Mouse (Mus musculus): ENCODE data around the gene Fam107b.

The Fam107b gene

DNA sequence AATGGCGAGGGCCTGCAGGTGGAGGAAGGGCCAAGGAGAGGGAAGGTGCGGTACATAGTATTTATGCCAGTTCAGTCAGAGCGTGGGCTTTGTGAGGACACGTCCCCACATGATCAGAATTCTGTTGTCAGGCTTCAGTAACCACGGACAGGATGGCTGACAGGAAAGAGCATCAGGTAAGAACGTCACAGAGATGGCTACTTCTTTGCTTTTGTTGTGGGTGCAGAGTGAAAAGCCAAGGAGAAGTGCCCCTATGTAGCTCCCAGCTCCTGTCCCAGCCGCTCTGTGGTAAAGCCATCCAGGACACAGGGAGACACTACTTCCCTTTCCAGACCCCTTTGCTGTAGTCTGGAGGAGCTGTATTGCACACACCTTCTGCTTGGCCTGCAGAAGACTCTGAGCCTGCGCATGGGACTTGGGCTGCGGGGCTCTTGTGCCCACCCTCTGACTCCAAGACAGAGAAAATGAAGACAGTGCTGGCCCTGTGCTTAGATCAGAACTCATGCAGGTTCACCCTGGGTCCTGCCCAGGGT is 199.6 kb downstream of the Fam107b start:
- no peak for DNase-seq (ENCODE audit: inconsistent age in 2 of 2, low spot score in 1 of 2)

DNA sequence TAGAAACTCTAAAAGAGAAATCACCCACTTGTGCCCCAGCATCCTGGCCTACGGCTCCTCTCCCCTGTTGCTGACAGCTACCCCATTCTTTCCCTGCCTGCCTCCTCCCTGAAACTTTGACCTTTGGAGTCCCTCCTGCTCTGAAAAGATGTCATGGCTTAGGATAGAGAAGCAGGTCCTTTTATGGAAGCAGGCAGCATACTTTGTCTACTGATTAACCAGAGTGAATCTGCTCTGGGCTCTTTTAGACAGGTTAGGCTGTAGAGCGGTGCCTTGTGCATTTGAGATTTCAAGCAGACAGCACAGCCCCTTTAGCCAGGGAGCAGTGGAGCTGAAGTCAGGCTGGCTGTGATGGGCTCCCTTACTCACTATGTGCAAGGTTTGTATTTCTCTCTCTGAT is 200.1 kb downstream of the Fam107b start:
- DNase-seq (ENCODE audit: inconsistent age in 2 of 2, low spot score in 1 of 2): no peak

DNA sequence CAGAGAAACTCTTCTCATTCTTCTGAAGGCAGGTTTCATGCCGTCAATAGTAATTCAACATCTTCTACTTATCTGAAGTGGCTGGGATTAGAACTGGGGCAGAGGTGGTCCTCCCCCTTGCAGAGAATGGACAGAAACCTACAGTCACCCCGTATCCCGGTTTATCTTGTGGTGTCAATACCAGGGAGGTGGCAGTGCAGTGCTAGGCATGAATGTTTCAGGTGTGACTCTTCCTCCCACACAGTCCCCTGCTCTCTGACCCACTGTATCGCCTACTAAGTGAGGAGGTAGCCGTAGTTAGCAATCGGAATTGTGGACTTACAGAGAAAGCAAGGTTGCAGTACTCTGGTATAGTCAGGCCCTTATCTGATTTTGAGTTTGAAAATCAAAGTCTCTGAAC is 201.2 kb downstream of the Fam107b start:
- DNase-seq (ENCODE audit: inconsistent age in 2 of 2, low spot score in 1 of 2): no peak

DNA sequence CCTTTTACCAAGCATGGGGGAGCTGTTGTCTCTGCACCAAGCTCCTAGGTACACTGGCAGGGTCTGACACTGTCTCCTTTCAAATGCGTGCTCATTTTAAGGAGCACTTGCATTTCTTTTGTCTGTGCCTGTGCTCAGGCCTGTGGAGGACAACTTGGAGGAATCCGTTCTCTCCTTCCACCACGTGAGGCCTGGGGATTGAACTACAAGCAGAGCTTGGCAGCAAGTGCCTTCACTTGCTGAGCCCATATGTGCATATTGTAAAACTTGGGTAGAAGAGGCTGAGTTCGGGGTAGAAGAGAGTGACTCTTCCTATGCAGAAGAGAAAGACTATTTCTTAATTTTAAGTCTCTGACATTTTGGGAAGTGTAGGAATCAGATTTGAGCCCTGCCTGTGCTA is 202.8 kb downstream of the Fam107b start:
- DNase-seq (ENCODE audit: inconsistent age in 2 of 2, low spot score in 1 of 2): no peak

DNA sequence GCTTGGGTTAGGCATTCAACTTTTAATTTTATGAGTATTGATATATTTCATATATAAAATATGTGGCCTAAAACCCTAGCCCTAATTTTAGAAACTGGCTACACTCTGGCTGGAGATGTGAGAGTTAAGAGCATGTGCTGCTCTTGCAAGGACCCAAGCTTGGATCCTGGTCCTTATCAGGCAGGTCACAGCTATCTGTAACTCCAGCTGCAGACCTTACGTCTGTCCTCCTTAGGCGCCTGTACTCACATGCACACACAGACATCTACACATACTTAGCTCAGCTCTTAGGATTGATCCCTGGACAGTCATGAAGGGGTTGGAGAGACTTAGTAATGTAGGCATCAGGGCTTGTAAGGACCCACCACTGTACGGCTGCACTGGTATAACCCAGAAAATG is 205.3 kb downstream of the Fam107b start:
- DNase-seq (ENCODE audit: inconsistent age in 2 of 2, low spot score in 1 of 2): no peak

DNA sequence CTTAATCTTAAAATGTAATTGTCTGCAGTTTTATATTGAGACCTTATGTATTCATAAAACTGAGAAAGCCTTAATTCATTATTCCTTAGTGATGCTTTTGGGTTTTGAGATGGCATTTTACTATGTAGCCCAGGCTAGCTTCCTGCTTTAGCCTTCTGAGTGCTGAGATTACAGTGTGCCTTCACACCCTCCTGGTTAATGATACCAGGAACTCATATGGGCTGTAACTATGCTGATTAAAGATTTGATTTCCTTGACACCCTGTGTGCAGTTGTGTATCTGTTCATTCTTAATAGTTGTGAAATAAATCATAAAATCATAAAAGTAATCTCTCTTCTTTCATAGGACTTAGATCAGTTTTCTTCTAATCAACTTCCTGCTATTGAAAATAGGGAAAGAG is 205.8 kb downstream of the Fam107b start:
- DNase-seq (ENCODE audit: inconsistent age in 2 of 2, low spot score in 1 of 2): no peak

DNA sequence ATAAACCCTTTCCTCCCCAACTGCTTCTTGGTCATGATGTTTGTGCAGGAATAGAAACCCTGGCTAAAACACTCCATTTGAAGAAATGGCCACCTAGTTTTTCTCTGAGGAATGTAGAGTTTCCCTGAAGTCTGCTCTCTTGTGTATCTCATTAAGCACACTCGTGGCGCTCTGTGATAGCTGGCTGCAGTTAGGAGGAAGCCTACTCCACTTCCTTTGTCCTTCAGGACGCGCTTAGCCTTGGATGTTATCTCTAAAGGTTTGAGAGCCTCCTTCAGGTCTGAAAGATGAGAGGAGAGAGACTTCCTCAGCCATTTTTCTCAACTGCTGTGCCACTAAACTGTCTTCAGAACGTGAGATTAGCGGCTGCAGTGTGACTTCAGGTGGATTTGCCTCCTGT is 207.4 kb downstream of the Fam107b start:
- no peak for DNase-seq (ENCODE audit: inconsistent age in 2 of 2, low spot score in 1 of 2)

DNA sequence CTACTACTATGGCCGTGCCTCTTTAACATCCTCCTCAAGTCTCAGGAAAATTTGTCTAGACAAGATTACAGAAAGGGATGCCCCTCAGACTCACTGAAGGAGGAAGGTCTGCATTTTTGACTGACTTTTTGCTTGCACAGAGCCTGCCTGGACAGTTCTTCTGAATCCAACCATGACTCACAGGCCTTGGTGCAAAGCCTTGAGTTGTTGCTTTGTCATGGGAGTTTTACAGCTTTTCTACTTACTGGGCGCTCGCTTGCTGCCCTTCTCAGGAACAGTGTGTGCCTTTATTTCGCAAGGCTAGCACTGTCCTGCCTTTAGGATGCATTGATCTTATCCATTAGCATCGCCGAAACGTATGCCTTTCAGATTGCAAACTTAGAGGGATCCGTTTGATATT is 215.3 kb downstream of the Fam107b start:
- peak; percentile 84 to 90 for DNase-seq (ENCODE audit: inconsistent age in 2 of 2, low spot score in 1 of 2)

DNA sequence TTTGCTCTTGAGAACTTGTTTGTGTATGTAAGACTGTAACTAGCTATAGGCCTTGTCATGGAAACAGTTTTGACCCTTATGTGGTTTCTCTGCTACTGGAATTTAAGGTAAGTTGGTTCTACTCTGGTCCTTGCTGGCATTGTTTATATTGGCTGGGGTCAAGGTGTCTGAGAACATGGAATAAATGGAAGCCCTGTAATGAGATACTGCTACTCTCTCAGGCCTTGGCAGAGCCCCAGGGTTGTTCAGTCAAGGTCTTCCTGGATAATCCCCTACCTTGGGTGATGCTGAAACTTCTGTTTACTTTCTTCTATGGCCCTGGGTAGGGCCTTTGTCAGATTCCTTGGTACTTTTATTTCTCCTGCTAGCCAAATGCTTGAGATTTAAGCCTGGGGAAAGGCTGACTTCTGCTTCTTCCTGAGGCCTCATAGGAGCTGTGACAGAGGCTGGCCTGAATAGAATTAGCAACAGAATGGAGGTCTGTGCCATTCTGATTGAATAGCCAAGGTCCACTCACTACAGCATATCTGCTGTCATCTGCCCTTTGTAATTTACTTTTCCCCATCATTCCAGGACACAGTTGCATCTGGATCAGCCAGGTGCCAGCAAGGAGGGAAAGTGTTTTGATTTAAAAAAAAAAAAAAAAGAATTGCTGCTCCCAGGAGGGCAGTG is 217.6 kb downstream of the Fam107b start:
- DNase-seq (ENCODE audit: inconsistent age in 2 of 2, low spot score in 1 of 2): peak; percentile 73 to 89

DNA sequence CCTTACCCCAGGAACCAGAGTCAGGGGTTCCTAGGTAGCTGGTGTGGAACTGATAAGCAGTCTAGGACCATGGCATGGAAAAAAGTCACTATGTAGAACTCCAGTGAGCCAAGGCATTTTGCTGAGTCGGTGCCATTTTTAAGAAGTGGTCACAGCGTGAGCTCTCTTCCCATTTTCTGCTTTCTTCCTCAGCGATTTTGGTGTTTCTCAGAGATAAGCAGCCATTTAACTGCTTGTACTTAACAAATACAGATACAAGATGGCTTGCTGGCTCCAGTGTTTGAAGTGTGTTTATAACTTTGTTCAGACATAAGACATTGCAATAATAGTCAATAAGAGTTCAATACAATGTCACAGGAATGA is 218.1 kb downstream of the Fam107b start:
- DNase-seq (ENCODE audit: inconsistent age in 2 of 2, low spot score in 1 of 2): no peak

DNA sequence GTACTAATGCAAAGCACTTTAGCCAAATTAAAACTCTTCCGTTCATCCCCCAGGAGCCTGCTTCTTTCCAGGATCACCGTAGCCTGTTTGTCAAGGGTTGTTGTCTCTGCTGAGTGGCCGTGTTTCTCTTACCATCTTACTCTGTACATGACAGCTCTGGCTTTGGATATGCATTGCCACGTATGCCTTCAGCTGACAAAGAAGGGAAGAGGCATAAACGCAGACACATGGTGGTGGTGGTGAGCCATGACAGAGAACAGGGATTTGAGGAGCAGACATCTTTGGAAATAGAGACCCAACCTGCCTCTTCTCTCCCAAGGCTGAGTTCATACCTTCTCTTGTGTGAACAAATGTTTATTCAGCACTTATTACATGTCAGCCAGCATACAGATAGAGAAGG is 226.3 kb downstream of the Fam107b start:
- DNase-seq (ENCODE audit: inconsistent age in 2 of 2, low spot score in 1 of 2): no peak

DNA sequence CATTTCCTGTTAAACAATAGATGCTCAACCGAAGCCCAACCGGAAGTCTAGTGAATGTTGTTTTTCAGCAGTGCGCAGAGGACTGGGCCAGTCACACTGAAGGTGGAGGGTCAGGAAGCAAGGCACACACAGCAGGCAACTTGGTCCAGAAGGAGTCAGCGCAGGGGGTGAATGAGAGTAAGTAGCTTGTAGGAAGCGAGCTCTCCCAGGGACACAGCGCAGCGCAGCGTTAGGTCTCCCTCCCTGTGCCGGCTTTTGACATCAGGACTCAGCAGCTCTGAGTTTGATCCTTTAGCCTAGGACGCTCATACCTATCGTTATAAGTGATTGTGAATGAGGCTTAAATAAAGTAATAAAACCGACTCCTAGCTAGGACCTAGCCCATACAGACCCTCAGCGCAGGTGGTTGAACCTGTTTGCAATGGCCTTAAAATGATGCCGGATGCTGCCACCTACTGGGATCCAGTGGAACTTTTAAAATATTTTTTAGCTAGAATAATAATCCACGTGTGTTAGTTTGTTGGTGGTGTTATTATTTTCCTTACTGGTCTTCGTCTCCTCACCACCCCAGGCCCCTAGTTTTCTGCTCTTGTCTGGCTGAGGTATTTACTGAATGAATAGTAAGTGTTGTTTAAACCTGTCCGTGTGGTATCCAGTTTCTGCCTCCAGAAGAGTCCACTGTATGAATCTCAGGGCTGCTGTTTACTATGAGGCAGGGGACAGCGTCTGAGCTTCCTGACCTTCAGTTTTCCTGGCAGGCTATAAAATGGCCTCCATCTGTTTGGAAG is 229.7 kb downstream of the Fam107b start:
- DNase-seq (ENCODE audit: inconsistent age in 2 of 2, low spot score in 1 of 2): peak; percentile 43 to 88

DNA sequence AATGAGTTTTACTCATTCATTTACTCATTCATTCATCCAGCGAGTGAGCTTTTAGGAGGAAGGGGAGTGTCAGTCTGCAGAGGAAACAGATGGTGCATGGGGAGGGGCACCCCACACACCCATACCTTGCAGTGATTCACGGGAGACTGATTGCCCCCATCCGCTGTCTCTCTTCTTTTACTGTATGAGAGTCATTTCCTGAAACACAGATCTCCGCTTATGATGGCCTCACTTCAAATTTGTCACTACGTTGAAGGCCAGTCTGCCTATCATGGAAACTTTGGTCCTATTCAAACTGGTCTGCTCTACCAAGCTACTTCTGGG is 230.2 kb downstream of the Fam107b start:
- no peak for DNase-seq (ENCODE audit: inconsistent age in 2 of 2, low spot score in 1 of 2)

DNA sequence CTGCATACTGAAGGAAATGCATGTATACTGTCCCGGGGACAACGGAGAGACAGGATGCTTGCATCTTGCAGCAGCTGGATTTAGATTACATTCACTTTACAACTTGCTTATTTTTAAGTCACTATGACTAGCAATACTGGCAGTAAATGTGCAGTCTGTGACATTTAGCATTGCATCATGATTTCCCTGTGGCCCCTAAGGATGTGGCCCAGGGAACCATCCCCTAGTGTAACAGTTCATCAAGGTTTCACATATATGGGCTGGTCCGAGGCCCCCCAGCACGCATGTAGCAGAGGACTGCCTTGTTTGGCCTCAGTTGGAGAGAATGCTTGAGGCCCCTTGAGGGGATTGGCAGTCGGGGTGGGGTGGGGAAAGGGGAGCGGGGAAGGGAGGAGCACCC is 235.5 kb downstream of the Fam107b start:
- DNase-seq (ENCODE audit: inconsistent age in 2 of 2, low spot score in 1 of 2): no peak

DNA sequence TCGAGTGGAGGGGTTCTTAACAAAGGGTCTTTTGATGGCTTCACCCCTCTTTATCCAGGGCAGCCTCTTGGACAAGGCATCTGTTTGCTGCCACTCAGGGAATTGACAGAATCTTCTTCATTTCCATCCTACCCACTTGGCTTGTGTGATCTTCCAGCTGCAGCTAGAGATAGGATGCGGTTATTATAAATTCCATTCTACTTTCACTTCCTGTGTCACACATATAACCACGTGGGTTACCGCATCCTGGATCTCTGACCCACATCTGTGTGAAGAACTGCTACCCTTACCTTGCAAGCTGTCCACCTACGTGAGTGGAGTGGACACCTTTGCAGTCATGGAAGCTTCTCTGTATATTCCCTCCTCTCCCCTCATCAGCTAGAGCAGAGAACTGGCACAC is 240.0 kb downstream of the Fam107b start:
- no peak for DNase-seq (ENCODE audit: inconsistent age in 2 of 2, low spot score in 1 of 2)

DNA sequence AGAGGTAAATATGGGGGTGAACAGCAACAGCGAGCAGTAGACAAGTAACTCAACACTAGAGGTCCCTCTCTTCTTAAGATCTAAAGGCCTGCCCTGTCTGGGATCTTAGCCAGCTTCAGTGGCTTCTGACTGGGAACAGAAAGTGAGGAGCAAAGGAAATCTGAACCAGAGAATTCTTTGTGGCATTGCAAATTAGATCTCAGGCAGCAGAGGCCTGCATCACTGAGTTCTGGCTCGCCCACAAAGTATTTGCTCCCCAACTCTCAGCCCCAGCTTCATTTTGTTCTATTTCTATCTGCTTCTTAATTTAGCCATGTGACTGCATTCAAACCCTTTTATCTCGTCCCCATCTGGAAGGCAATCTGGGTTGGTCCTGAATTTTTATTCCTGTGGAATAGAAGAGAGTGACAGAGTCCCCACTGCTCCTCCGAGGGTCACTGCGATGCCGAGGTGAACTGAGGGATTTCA is 245.9 kb downstream of the Fam107b start:
- DNase-seq (ENCODE audit: inconsistent age in 2 of 2, low spot score in 1 of 2): peak; percentile 74 to 83

DNA sequence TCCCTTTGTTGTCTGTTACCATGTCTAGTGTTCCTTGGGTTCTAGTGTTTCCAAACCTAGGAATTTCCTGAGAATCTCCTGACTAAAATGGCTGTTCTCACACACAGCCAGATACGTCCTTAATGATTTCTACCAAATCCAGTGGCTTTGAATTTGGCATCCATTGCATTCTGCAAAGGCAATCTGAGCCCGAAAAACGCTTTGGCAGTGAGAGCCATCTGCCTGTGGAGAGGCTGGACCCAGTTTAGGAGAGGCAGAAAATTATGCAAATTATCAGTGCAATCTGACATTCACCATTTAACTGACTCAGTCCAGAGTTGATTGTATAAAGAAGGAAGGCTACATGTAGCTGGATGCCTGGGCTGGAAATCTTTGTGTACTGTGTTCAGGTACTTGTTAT is 247.3 kb downstream of the Fam107b start:
- DNase-seq (ENCODE audit: inconsistent age in 2 of 2, low spot score in 1 of 2): no peak

DNA sequence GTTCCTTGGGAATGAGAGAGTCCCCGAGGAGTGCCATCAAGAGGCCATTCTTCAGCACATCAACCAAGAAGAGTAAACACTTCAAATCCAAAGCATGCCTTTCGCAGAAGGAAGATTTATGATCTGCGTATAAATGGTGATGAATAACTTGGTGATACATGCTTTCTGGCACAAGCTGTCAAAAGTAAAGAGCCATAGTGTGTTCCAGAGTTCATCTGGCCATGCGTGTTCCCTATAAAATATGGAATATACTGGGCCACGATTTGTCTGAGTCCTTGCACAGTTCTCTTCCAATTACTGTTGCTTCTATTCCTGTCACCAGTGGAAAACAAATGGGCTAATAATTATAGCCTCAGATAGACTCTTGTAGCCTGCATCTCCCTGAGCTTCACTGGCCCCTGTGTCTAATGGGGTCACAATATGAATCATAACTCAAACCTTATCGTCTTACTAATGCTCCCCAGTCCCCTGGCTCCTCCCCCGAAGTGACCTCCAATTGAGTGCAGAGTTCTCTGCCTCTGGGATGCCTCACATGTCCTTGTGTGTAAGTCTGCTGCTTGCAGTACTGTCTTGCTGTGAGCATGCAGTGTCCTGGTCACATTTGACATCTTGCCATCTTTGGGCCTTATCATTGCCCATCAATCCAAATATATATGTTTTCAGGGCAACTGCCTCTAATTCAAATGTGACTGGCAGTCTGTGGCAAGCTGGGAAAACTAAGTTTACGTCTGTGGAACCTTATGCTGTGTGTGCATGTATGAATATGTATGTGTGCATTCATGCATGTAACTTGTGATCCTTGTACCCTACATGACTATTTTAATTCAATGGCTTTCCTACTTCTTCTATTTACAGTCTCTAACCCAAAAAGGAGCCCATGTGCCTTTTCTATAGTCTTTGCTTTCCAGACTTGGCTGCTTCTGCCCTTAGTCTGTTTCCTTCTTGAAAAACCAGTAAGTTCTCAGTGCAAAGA is 252.5 kb downstream of the Fam107b start:
- peak; percentile 74 to 83 for DNase-seq (ENCODE audit: inconsistent age in 2 of 2, low spot score in 1 of 2)

Data from adrenal gland, adult (tissue).